In genomic region chr11:74619201-74619955, GRCm38 (mm10) we compare ENCODE assay signal across 7 mouse cellular contexts. TPM values are rescaled to one million over a fixed set of nuclear protein-coding genes. Genes with fewer than 3 reads are reported as not detected.
DNase-seq lines count a peak whose midpoint lies in the region; ATAC-seq and TF ChIP-seq lines count a peak whose summit lies in the region.

TSS of gene Ccdc92b (plus strand) at chr11:74619605.

- peaks cover 16% of the 10 kb centered on the region for H3K4me1 ChIP-seq in intestine, embryonic 15.5 days (replicated peaks)
- H3K4me1 ChIP-seq in midbrain, embryonic 12.5 days: peaks cover 10% of the 10 kb centered on the region
- H3K4me1 ChIP-seq in small intestine, adult 2 months (ENCODE audit: control insufficient read depth, insufficient read depth, insufficient read length, low read length): peaks cover 10% of the 10 kb centered on the region

- peak; percentile 94 for DNase-seq in adrenal gland, postnatal 10 days
- peak; percentile 81 for DNase-seq in embryo, embryonic 11.5 days (ENCODE audit: low read depth, low spot score)
- DNase-seq in gastrocnemius, postnatal 36 days: peak; percentile 64 to 65
- peak; percentile 73 for DNase-seq in left cerebral cortex, postnatal 4 days

- H3K27ac ChIP-seq in intestine, embryonic 15.5 days: no peak within 1 kb of the TSS
- H3K27ac ChIP-seq in midbrain, embryonic 12.5 days (replicated peaks): no peak within 1 kb of the TSS
- no peak within 1 kb of the TSS for H3K27ac ChIP-seq in small intestine, adult 2 months (ENCODE audit: insufficient read depth, low read depth, low read length)

- H3K9ac ChIP-seq in intestine, embryonic 15.5 days: no peak within 1 kb of the TSS
- H3K9ac ChIP-seq in midbrain, embryonic 12.5 days (replicated peaks): peak within 1 kb of the TSS; percentile 67

- ATAC-seq in intestine, embryonic 15.5 days: peak; percentile 87
- ATAC-seq in midbrain, embryonic 12.5 days (ENCODE audit: low FRiP score, low read depth): peak; percentile 80

- intact Hi-C loops in gastrocnemius, postnatal 36 days (cut with DNase I): no loop called here
- intact Hi-C loops in left cerebral cortex, postnatal 4 days (cut with DNase I): no loop called here

- no peak for TF ChIP-seq POLR2A in small intestine, adult 2 months (IDR thresholded peaks at IDR 0.05; ENCODE audit: low read depth, low read length)

- peaks cover 28% of the 10 kb centered on the region for H3K27me3 ChIP-seq in intestine, embryonic 15.5 days (replicated peaks)
- peaks cover 54% of the 10 kb centered on the region for H3K27me3 ChIP-seq in midbrain, embryonic 12.5 days
- H3K27me3 ChIP-seq in small intestine, adult 2 months (ENCODE audit: control insufficient read depth, insufficient read depth, low read length): peaks cover 12% of the 10 kb centered on the region

- peak within 1 kb of the TSS; percentile 32 for H3K4me3 ChIP-seq in intestine, embryonic 15.5 days (replicated peaks)
- peak within 1 kb of the TSS; percentile 58 for H3K4me3 ChIP-seq in midbrain, embryonic 12.5 days
- peak within 1 kb of the TSS; percentile 13; the same call in 1 of the 2 replicates for H3K4me3 ChIP-seq in small intestine, adult 2 months (ENCODE audit: low read depth, low read length)

- WGBS in intestine, embryonic 15.5 days: under 1% methylated on average over 56 of the region's 63 CpGs
- WGBS in midbrain, embryonic 12.5 days: 0% methylated on average over 54 of the region's 63 CpGs
- WGBS in small intestine, adult 2 months: 2% methylated on average over 54 of the region's 63 CpGs

- peak within 1 kb of the TSS; percentile 63 for H3K4me2 ChIP-seq in intestine, embryonic 15.5 days (replicated peaks)
- H3K4me2 ChIP-seq in midbrain, embryonic 12.5 days (replicated peaks): peak within 1 kb of the TSS; percentile 75

- no peaks in the 10 kb centered on the region for H3K36me3 ChIP-seq in intestine, embryonic 15.5 days
- no peaks in the 10 kb centered on the region for H3K36me3 ChIP-seq in midbrain, embryonic 12.5 days
- no peaks in the 10 kb centered on the region for H3K36me3 ChIP-seq in small intestine, adult 2 months (ENCODE audit: control insufficient read depth, insufficient read depth, low read length)

- H3K9me3 ChIP-seq in intestine, embryonic 15.5 days: no peaks in the 10 kb centered on the region
- H3K9me3 ChIP-seq in midbrain, embryonic 12.5 days: no peaks in the 10 kb centered on the region

- TF ChIP-seq CTCF in small intestine, adult 2 months (IDR thresholded peaks at IDR 0.05; ENCODE audit: extremely low read depth, insufficient read length, insufficient replicate concordance, low read depth, low read length): no peak

RNA-seq across cellular contexts. Expression of gene Ccdc92b, which starts in this region (rescaled TPM):
- total RNA-seq in adrenal gland, postnatal 10 days (2021): 1 to 10 TPM; 2.3 to 4.0 TPM
- total RNA-seq in gastrocnemius, postnatal 36 days (2021): under 1 TPM; 0.05 to 0.10 TPM
- 0.52 and 0.54 TPM in 2 replicates for polyA plus RNA-seq in intestine, embryonic 15.5 days (2015; fragmentation: Nextera tagmentation; extraction: Ambion mirVana)
- total RNA-seq in left cerebral cortex, postnatal 4 days (2021): 10 to 100 TPM; 16.2 to 17.5 TPM
- 2.4 and 2.5 TPM in 2 replicates for polyA plus RNA-seq in midbrain, embryonic 12.5 days (2016; fragmentation: Nextera tagmentation; extraction: Ambion mirVana)
- 0.42 and 0.77 TPM in 2 replicates for polyA plus RNA-seq in small intestine, adult 2 months (2012; rRNA removed)

Comparison
In these comparisons a context has a peak if more than half of its experiments do, and no peak if none do; other contexts are left out.
1. Peak in DNase-seq in gastrocnemius, postnatal 36 days; RNA of the gene not detected or under 1 TPM.
2. Peak in ATAC-seq, H3K4me3 ChIP-seq and H3K4me2 ChIP-seq in intestine, embryonic 15.5 days; RNA of the gene not detected or under 1 TPM.